Mouse (Mus musculus) cortical plate, adult 2 months (tissue): ENCODE data around the gene Dgkg.

ENCODE experiments used
- CTCF ChIP-seq: fragments of 200-500 bp; IDR thresholded peaks from 2 replicates; pipeline ENCODE4 v1.5.1; 2011; ENCODE audit warnings: mild to moderate bottlenecking, control low read depth, low read length; ENCODE audit not compliant: insufficient read depth; ENCODE audit errors: extremely low read depth
- POLR2A ChIP-seq: fragments of 200-500 bp; IDR thresholded peaks from 2 replicates; pipeline ENCODE4 v1.6.1; 2011; ENCODE audit warnings: mild to moderate bottlenecking, low read length, control low read depth; ENCODE audit not compliant: insufficient read depth; ENCODE audit errors: extremely low read depth

GRCm38 (mm10) chr16:22439499-22440177 lies 217.4 kb downstream of the Dgkg start, which contains the start of gene Etv5:
- TF ChIP-seq CTCF (no peak), POLR2A (peak; percentile 75)
